Mouse (Mus musculus) spleen, adult 2 months (tissue): ENCODE measurements around the gene Itga5. TPM values are rescaled to one million over a fixed set of nuclear protein-coding genes. Genes with fewer than 3 reads are reported as not detected.

ENCODE experiments used
- DNase-seq, 2 experiments: peaks; one replicate each; pipeline versions ENCODE4 v3.0.0 to v3.0.0-alpha.2; 2012 to 2021; ENCODE audit warnings: low spot score in 2 of 2, low read depth in 1 of 2
- H3K27ac ChIP-seq: fragments of 200-500 bp; 2 replicates; pipeline ENCODE4 v1.5.1; 2012; ENCODE audit warnings: low read length, inconsistent platforms; ENCODE audit not compliant: insufficient read depth
- H3K27me3 ChIP-seq: fragments of 200-500 bp; 2 replicates; pipeline ENCODE4 v1.6.1; 2012; ENCODE audit warnings: mild to moderate bottlenecking, moderate library complexity, low read length, inconsistent platforms; ENCODE audit not compliant: control insufficient read depth, insufficient read depth
- H3K36me3 ChIP-seq: fragments of 200-500 bp; 2 replicates; pipeline ENCODE4 v1.6.1; 2012; ENCODE audit warnings: mild to moderate bottlenecking, low read length, inconsistent platforms; ENCODE audit not compliant: control insufficient read depth, insufficient read depth
- H3K4me1 ChIP-seq: fragments of 200-500 bp; 2 replicates; pipeline ENCODE4 v1.6.1; 2011; ENCODE audit warnings: inconsistent platforms; ENCODE audit not compliant: control insufficient read depth, insufficient read depth, insufficient read length
- H3K4me3 ChIP-seq: fragments of 200-500 bp; 2 replicates; pipeline ENCODE4 v1.5.1; 2011; ENCODE audit warnings: mild to moderate bottlenecking, inconsistent platforms; ENCODE audit not compliant: insufficient read depth, insufficient read length; ENCODE audit errors: extremely low read depth
- CTCF ChIP-seq: fragments of 200-500 bp; IDR thresholded peaks from 2 replicates; pipeline ENCODE4 v1.5.1; 2011; ENCODE audit warnings: mild to moderate bottlenecking, inconsistent platforms; ENCODE audit not compliant: insufficient read depth, insufficient read length, insufficient replicate concordance; ENCODE audit errors: extremely low read depth
- POLR2A ChIP-seq: fragments of 200-500 bp; IDR thresholded peaks from 2 replicates; pipeline ENCODE4 v1.6.1; 2011; ENCODE audit warnings: low read depth, low read length, inconsistent platforms
- WGBS: fragments of 180-500 bp; shearing (Covaris S2); methylation state at CpG from one replicate; pipeline ENCODE4 v1.1.7; 2018; 5-methylcytosine and 5-hydroxymethylcytosine counted together
- polyA plus RNA-seq: library from polyadenylated mRNA; depleted of rRNA; stranded (reverse); fragments of >200 nt; gene quantifications from 2 replicates; pipeline ENCODE4 v1.2.3, GENCODE M21; 2012

Gene Itga5
- polyA plus RNA-seq, 1 experiment, result 8.0 TPM

- 63% methylated on average over 2 of the region's 2 CpGs for WGBS
- no peak for TF ChIP-seq POLR2A
- no peak for TF ChIP-seq CTCF
- no peaks in the 10 kb centered on the region for H3K36me3 ChIP-seq
- H3K4me3 ChIP-seq, result no peak overlapping the region
- H3K4me1 ChIP-seq, result no peaks in the 10 kb centered on the region
- H3K27me3 ChIP-seq, result no peaks in the 10 kb centered on the region
- H3K27ac ChIP-seq, result no peak overlapping the region
- no peak for DNase-seq
Observed at GRCm38 (mm10) chr15:103382075-103382474, 15.5 kb upstream of the Itga5 start.

DNA sequence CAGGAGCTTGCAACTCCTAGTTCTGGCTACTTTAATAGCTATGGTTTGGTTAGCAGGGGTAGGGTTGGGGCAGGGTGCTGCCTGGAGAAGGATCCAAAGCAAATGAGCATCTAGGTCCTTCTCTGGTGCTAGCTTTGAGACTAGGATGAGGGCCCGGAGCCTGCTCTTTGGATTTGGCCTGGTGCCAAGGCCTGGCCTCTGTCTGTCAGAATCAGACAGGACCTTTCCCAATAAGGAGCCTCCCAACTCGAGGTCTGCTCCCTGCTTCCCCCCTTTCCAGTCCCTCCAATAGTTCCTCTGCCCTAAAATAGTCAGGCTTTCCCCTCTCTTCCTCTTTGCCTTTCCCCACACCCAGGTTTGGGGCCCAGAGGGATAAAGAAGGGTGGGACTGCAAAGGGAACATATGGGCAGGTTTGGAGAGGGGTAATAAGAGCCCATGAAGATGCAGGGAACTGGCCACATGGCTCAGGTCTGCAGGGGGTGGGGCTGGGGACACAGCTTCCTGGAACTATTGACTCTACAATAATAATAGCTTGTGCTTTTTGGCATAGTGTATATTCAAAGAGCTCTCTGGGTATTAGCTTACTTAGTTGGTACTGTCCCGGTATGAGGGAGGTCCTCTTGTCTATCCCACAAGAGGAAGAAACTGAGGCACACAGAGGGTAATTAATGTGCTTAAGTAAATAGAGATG lies 12.2 kb upstream of the Itga5 start:
- TF ChIP-seq POLR2A (no peak), CTCF (no peak)
- no peak overlapping the region for H3K4me3 ChIP-seq
- 0 out of 2 replicates have a peak, but pooled peaks cover 4% of the 10 kb centered on the region for H3K4me1 ChIP-seq
- no peak overlapping the region for H3K27ac ChIP-seq
- no peak for DNase-seq
- no peaks in the 10 kb centered on the region for H3K36me3 ChIP-seq
- 58% methylated on average over 3 of the region's 3 CpGs for WGBS
- no peaks in the 10 kb centered on the region for H3K27me3 ChIP-seq

- no peaks in the 10 kb centered on the region for H3K27me3 ChIP-seq
- 0 out of 2 replicates have a peak, but pooled peaks cover 4% of the 10 kb centered on the region for H3K4me1 ChIP-seq
- no peak overlapping the region for H3K27ac ChIP-seq
- no peak for TF ChIP-seq POLR2A
- H3K4me3 ChIP-seq, result no peak overlapping the region
- DNase-seq, result no peak
- H3K36me3 ChIP-seq, result no peaks in the 10 kb centered on the region
- 43% methylated on average over 3 of the region's 3 CpGs for WGBS
Observed at GRCm38 (mm10) chr15:103377752-103378664, 11.4 kb upstream of the Itga5 start.

DNA sequence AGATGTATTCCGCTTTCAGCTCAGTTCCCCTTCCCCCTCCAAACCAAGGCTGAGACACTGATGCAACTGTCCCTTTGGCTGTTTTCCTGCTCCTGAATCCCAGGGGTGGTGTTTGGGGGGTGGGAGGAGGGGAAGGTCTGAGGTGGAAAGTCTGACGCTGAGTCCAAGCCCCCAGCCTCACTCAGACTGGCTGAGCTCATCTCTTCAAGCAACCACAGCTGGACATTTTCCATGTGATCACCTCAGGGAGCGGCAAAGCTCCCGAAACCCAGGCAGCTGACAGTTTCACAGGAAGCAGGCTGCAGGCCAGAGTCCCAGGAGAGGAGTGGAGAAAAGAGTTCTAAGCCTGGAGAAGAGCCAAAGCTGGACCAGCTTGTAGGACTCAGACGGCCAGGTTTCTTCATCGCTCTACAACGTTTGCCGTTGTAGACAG lies 10.3 kb upstream of the Itga5 start:
- WGBS, result 47% methylated on average over 8 of the region's 8 CpGs
- TF ChIP-seq CTCF (no peak), POLR2A (no peak)
- 0 out of 2 replicates have a peak, but pooled peaks cover 4% of the 10 kb centered on the region for H3K4me1 ChIP-seq
- no peaks in the 10 kb centered on the region for H3K36me3 ChIP-seq
- no peak overlapping the region for H3K4me3 ChIP-seq
- H3K27me3 ChIP-seq, result no peaks in the 10 kb centered on the region
- H3K27ac ChIP-seq, result no peak overlapping the region
- DNase-seq, result no peak

GRCm38 (mm10) chr15:103375112-103375800 lies 8.7 kb upstream of the Itga5 start:
- Histone ChIP-seq H3K36me3 (no peaks in the 10 kb centered on the region), H3K27me3 (no peaks in the 10 kb centered on the region), H3K27ac (no peak overlapping the region), H3K4me3 (no peak overlapping the region), H3K4me1 (0 out of 2 replicates have a peak, but pooled peaks cover 4% of the 10 kb centered on the region)
- TF ChIP-seq POLR2A (no peak), CTCF (no peak)
- 80% methylated on average over 4 of the region's 4 CpGs for whole genome bisulfite sequencing
- DNase-seq, result no peak

GRCm38 (mm10) chr15:103372461-103372860 lies 5.9 kb upstream of the Itga5 start:
- no peak overlapping the region for H3K4me3 ChIP-seq
- TF ChIP-seq POLR2A (no peak), CTCF (no peak)
- H3K36me3 ChIP-seq, result no peaks in the 10 kb centered on the region
- no peaks in the 10 kb centered on the region for H3K27me3 ChIP-seq
- DNase-seq, result no peak
- 0 out of 2 replicates have a peak, but pooled peaks cover 4% of the 10 kb centered on the region for H3K4me1 ChIP-seq
- H3K27ac ChIP-seq, result no peak overlapping the region
